Mouse (Mus musculus): ENCODE results near the gene Pex11g. TPM values are rescaled to one million over a fixed set of nuclear protein-coding genes. Genes with fewer than 3 reads are reported as not detected.
A peak's percentile ranks its signal among the peaks of the same experiment; 100 is the strongest.

Pex11g gene
- polyA plus RNA-seq, 1 experiment from 2014 or later, result 3.4 TPM

DNA sequence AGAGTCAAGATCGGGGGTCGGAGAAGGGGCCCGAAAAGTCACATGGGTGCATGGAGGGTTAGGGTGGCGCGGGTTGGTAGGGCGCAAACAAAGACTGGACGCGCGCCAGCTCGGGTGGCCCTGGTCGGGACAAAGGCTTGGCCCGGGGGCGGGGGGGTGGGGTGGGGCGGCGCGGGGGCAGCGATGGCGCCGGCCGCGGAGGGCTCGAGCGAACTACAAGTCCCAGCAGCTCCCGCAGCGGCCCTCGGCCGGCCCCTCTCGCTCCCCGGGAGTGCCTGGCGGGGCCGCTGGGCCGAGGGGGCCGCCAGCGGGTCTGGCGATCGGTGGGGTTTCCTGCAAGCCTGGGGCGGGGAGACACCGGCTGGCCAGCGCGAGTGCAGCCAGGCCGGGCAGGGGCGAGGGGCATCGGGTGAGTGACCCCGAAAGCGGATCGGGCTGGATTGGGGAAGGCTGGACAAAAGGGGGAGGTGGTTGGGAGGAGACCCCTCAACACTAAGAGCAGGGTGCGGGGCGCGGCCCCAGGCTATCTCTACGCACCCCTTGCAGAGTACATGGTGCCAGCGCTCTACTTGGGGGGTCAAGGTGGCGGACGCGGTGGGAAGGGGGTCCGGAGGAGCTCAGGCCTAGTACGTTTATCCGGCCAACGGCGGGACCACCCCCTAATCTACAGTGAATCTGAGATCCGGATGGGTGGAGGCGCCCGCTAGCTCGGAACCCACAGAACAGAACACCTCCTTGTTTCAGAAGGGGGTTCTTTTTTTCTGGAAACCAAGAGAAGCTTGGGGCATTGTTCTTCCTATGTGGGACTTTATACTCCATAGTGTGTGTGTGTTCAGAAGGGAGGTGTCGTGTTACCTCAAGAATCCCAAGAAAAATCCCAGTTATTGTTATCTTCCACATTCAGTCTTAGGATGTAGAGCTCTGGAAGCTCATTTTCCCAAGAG, 25.7 kb upstream of the Pex11g start, which contains the start of gene Zfp358:
TSS of gene Zfp358 (plus strand) at position 238 of the 944 bp plus-strand sequence.
- Histone ChIP-seq H3K27ac (replicated peaks; ENCODE audit: low read depth, low read length) (peak within 1 kb of the TSS; percentile 95), H3K36me3 (ENCODE audit: control insufficient read depth, insufficient read depth, low read length) (peaks cover 35% of the 10 kb centered on the region), H3K9ac (ENCODE audit: low read depth, low read length) (peak within 1 kb of the TSS; percentile 98), H3K9me3 (ENCODE audit: control insufficient read depth, low read length) (peaks cover 12% of the 10 kb centered on the region; the same call in 1 of the 2 replicates), H3K4me2 (ENCODE audit: low read depth, low read length) (peak within 1 kb of the TSS; percentile 84), H3K27me3 (replicated peaks; ENCODE audit: control insufficient read depth, insufficient read depth, low read length) (no peaks in the 10 kb centered on the region), H3K4me1 (ENCODE audit: control insufficient read depth, insufficient read depth, low read length) (peaks cover 4% of the 10 kb centered on the region; the same call in 1 of the 2 replicates), H3K4me3 (ENCODE audit: low read depth, low read length) (peak within 1 kb of the TSS; percentile 97)
- DNase-seq (ENCODE audit: low spot score), result peak; percentile 93
- 1% methylated on average over 31 of the region's 64 CpGs for WGBS
- ATAC-seq (ENCODE audit: low read depth), result peak; percentile 95

DNA sequence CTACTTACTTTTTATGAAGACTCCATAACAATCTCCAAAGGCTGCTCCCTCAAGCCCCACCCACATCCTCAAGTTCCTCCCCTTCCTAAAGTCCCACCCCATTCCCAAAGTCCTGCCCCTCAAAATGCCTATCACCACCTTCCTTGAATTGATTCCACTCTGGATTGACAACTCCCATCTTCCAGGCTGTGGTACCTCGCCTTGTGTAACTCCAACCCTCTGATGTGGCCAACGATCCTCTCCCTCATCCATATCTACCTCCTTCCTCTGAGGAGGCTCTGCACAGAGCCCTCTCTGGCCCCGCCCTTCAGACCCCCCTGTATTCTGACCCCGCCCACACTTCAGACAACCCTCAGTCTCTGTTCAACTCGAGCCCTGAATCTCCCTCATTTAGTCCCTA, 17.7 kb upstream of the Pex11g start:
- H3K27ac ChIP-seq (replicated peaks; ENCODE audit: low read depth, low read length), result no peak overlapping the region
- H3K4me2 ChIP-seq (ENCODE audit: low read depth, low read length), result no peak overlapping the region
- DNase-seq (ENCODE audit: low spot score), result no peak
- no peak overlapping the region for H3K9ac ChIP-seq (ENCODE audit: low read depth, low read length)
- H3K27me3 ChIP-seq (replicated peaks; ENCODE audit: control insufficient read depth, insufficient read depth, low read length), result no peaks in the 10 kb centered on the region
- no peak for ATAC-seq (ENCODE audit: low read depth)
- no peak overlapping the region for H3K4me3 ChIP-seq (ENCODE audit: low read depth, low read length)
- WGBS, result 27% methylated on average over 5 of the region's 5 CpGs
- H3K4me1 ChIP-seq (ENCODE audit: control insufficient read depth, insufficient read depth, low read length), result no peaks in the 10 kb centered on the region
- H3K9me3 ChIP-seq (ENCODE audit: control insufficient read depth, low read length), result no peaks in the 10 kb centered on the region
- no peaks in the 10 kb centered on the region for H3K36me3 ChIP-seq (ENCODE audit: control insufficient read depth, insufficient read depth, low read length)

DNA sequence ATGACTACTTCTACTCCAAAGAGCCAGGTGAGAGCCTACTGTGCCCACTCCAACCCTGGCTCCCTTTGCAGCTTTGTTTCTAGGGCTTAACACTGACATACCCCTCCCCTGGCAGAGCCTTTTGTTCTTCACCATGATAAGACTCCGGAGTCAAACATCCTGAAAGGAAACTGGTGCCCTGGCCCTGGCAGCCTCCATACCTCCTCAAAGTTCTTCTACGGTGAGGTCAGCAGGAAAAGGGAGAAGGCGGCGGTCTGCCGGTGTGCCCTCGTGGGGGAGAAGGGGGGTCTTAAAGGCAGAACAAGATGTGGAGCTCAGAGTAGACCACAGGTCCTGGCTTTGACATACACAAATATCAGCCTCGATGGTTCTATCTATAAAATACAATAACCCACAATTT, 16.1 kb upstream of the Pex11g start:
- DNase-seq (ENCODE audit: low spot score) (no peak), ATAC-seq (ENCODE audit: low read depth) (no peak)
- no peaks in the 10 kb centered on the region for H3K9me3 ChIP-seq (ENCODE audit: control insufficient read depth, low read length)
- H3K27me3 ChIP-seq (replicated peaks; ENCODE audit: control insufficient read depth, insufficient read depth, low read length), result no peaks in the 10 kb centered on the region
- H3K4me3 ChIP-seq (ENCODE audit: low read depth, low read length), result no peak overlapping the region
- H3K27ac ChIP-seq (replicated peaks; ENCODE audit: low read depth, low read length), result no peak overlapping the region
- no peak overlapping the region for H3K9ac ChIP-seq (ENCODE audit: low read depth, low read length)
- H3K4me2 ChIP-seq (ENCODE audit: low read depth, low read length), result no peak overlapping the region
- 83% methylated on average over 7 of the region's 7 CpGs for WGBS
- no peaks in the 10 kb centered on the region for H3K4me1 ChIP-seq (ENCODE audit: control insufficient read depth, insufficient read depth, low read length)
- H3K36me3 ChIP-seq (ENCODE audit: control insufficient read depth, insufficient read depth, low read length), result no peaks in the 10 kb centered on the region

DNA sequence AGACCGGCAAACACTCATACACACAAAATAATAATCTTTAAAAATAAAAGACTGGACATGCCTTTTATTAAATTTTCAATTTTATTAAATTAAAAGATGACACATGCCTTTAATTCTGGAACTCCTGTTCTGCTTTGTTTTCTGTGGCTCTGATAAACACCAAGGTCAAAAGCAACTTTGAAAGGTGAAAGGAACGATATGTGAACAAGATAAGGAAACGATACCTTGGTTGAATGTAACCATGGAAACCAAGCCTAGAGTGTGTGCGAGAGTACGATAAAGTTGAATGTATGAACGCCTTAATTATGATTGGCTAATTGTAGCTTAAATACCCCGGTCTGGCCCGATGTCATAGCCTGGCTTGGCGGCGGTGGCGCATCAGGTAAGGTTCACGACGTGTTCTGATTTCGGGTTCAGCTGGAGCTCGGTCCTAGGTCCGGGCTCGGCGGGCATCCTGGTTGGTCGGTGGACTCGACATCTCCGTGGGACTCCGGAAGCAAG, 14.8 kb upstream of the Pex11g start:
- Histone ChIP-seq H3K9ac (ENCODE audit: low read depth, low read length) (no peak overlapping the region), H3K4me1 (ENCODE audit: control insufficient read depth, insufficient read depth, low read length) (no peaks in the 10 kb centered on the region), H3K9me3 (ENCODE audit: control insufficient read depth, low read length) (no peaks in the 10 kb centered on the region), H3K36me3 (ENCODE audit: control insufficient read depth, insufficient read depth, low read length) (no peaks in the 10 kb centered on the region), H3K27me3 (replicated peaks; ENCODE audit: control insufficient read depth, insufficient read depth, low read length) (no peaks in the 10 kb centered on the region), H3K4me2 (ENCODE audit: low read depth, low read length) (no peak overlapping the region), H3K4me3 (ENCODE audit: low read depth, low read length) (no peak overlapping the region), H3K27ac (replicated peaks; ENCODE audit: low read depth, low read length) (no peak overlapping the region)
- DNase-seq (ENCODE audit: low spot score), result no peak
- no peak for ATAC-seq (ENCODE audit: low read depth)
- 88% methylated on average over 22 of the region's 22 CpGs for WGBS

DNA sequence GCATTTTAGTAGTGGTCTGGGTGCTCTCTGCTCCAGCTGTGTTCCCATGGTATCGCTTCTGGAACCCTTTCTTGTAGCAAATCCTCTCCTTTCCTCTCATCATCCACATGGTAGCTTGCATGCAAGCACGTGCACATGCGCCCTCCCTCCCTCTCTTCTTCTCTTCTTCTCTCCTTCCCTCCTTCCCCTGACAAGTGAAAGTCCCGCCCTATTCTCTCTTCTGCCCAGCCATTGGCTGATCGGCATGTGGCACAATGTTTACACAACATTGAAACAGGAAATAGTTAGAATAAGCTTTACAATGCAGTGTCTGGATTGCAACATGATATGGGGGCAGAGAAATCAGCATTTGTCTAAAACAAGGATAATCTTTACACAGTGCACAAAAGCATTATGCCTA, 14.1 kb upstream of the Pex11g start:
- 53% methylated on average over 5 of the region's 5 CpGs for WGBS
- Histone ChIP-seq H3K9me3 (ENCODE audit: control insufficient read depth, low read length) (no peaks in the 10 kb centered on the region), H3K9ac (ENCODE audit: low read depth, low read length) (no peak overlapping the region), H3K36me3 (ENCODE audit: control insufficient read depth, insufficient read depth, low read length) (no peaks in the 10 kb centered on the region), H3K4me1 (ENCODE audit: control insufficient read depth, insufficient read depth, low read length) (no peaks in the 10 kb centered on the region), H3K4me2 (ENCODE audit: low read depth, low read length) (no peak overlapping the region), H3K27me3 (replicated peaks; ENCODE audit: control insufficient read depth, insufficient read depth, low read length) (no peaks in the 10 kb centered on the region), H3K27ac (replicated peaks; ENCODE audit: low read depth, low read length) (no peak overlapping the region), H3K4me3 (ENCODE audit: low read depth, low read length) (no peak overlapping the region)
- ATAC-seq (ENCODE audit: low read depth) (no peak; the same call in 1 of the 2 replicates), DNase-seq (ENCODE audit: low spot score) (no peak)

DNA sequence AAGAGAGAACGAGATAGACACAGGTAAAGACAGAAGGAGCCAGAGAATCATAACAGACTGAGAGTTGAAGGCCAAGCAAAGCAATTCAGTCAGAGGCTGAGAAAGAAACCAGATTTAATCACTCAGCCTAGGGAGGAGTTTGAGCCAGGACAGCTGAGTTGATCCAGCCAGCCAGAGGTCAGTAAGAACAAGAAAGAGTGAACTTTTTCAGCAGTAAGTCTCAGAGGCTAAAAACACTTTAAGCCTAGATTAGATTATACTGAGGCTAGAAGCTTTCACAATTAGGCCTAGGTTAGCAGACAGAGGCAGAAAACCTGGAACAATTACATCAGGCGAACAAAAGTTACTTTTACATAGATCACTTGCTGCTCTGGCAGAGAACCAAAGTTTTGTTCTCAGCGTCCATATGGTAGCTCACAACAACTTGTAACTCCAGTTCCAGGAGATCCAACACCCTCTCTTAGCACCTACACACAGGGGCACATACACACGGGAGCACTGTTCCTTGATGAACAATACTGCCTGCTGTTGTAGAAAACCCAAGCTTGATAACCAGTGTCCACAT, 12.8 kb upstream of the Pex11g start:
- WGBS, result 60% methylated on average over 4 of the region's 4 CpGs
- Histone ChIP-seq H3K4me2 (ENCODE audit: low read depth, low read length) (no peak overlapping the region), H3K4me3 (ENCODE audit: low read depth, low read length) (no peak overlapping the region), H3K27ac (replicated peaks; ENCODE audit: low read depth, low read length) (no peak overlapping the region), H3K27me3 (replicated peaks; ENCODE audit: control insufficient read depth, insufficient read depth, low read length) (peaks cover 11% of the 10 kb centered on the region), H3K36me3 (ENCODE audit: control insufficient read depth, insufficient read depth, low read length) (no peaks in the 10 kb centered on the region), H3K4me1 (ENCODE audit: control insufficient read depth, insufficient read depth, low read length) (no peaks in the 10 kb centered on the region; the same call in 1 of the 2 replicates), H3K9me3 (ENCODE audit: control insufficient read depth, low read length) (no peaks in the 10 kb centered on the region), H3K9ac (ENCODE audit: low read depth, low read length) (no peak overlapping the region)
- DNase-seq (ENCODE audit: low spot score), result peak; percentile 10
- ATAC-seq (ENCODE audit: low read depth), result no peak

DNA sequence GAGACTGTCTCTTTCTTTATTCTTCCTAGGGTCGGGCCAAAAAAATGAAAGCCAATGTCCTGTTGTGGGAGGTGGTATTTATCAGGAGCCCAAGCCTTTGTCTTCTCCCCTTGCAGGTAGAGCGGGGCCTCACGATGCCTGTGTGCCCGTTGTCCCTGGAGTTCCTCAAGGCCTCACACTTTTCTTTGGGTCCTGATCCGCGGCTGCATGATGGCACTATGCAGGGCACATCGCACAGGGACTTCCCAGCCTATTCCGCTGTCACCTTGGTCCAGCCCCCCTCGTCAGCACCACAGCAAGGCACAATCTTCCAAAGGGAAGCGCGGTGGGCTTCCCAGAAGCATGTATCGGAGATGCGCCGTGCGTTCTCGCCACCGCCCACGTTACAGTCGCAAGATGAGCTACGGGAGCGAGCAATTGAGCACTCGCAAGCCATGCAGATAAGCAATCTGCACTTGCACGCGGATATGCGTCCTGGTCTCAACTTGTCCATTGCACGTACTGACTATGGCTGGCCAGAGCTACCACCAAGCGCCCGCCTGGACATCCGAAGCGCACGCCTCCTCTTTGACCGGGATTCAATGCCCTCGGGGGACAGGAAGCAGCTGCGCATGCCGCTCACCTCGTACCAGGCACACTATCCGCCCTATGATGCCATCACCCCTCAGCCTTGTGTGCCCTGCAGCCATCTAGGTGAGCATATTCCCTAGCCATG, 8.4 kb upstream of the Pex11g start:
- peak overlapping the region; percentile 33 for H3K4me3 ChIP-seq (ENCODE audit: low read depth, low read length)
- peak overlapping the region; percentile 61 for H3K4me2 ChIP-seq (ENCODE audit: low read depth, low read length)
- peak overlapping the region; percentile 46; the same call in 1 of the 2 replicates for H3K9ac ChIP-seq (ENCODE audit: low read depth, low read length)
- H3K27ac ChIP-seq (replicated peaks; ENCODE audit: low read depth, low read length), result no peak overlapping the region
- DNase-seq (ENCODE audit: low spot score) (peak; percentile 35), ATAC-seq (ENCODE audit: low read depth) (peak; percentile 63; the same call in 1 of the 2 replicates)
- H3K9me3 ChIP-seq (ENCODE audit: control insufficient read depth, low read length), result no peaks in the 10 kb centered on the region
- 29% methylated on average over 37 of the region's 37 CpGs for WGBS
- no peaks in the 10 kb centered on the region for H3K36me3 ChIP-seq (ENCODE audit: control insufficient read depth, insufficient read depth, low read length)
- peaks cover 11% of the 10 kb centered on the region for H3K27me3 ChIP-seq (replicated peaks; ENCODE audit: control insufficient read depth, insufficient read depth, low read length)
- H3K4me1 ChIP-seq (ENCODE audit: control insufficient read depth, insufficient read depth, low read length), result no peaks in the 10 kb centered on the region; the same call in 1 of the 2 replicates

DNA sequence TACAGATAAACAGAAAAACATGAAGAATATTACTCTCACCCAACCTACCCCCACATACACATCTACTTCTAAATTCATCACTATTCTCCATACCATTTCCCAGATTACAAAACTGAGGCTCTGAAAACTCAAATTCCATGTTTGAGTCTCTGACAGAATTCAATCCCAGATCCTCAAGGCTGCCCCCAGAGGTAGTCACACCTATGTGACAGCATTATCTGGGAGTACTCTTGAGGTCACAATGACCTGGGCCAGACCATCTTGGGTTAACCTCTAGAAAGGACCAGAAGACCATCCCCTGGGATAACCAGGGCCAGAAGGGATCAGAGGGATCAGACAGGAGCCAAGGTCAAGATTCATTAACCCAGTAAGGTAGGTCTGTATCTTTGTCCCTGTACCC, 3.1 kb upstream of the Pex11g start, which contains the start of gene Tex45:
TSS of gene Tex45 (plus strand) at position 301 of the 400 bp plus-strand sequence.
- Histone ChIP-seq H3K36me3 (ENCODE audit: control insufficient read depth, insufficient read depth, low read length) (no peaks in the 10 kb centered on the region), H3K9ac (ENCODE audit: low read depth, low read length) (no peak within 1 kb of the TSS), H3K27me3 (replicated peaks; ENCODE audit: control insufficient read depth, insufficient read depth, low read length) (peaks cover 3% of the 10 kb centered on the region; the same call in 1 of the 2 replicates), H3K4me1 (ENCODE audit: control insufficient read depth, insufficient read depth, low read length) (peaks cover 7% of the 10 kb centered on the region; the same call in 1 of the 2 replicates), H3K4me2 (ENCODE audit: low read depth, low read length) (no peak within 1 kb of the TSS), H3K27ac (replicated peaks; ENCODE audit: low read depth, low read length) (no peak within 1 kb of the TSS), H3K4me3 (ENCODE audit: low read depth, low read length) (no peak within 1 kb of the TSS), H3K9me3 (ENCODE audit: control insufficient read depth, low read length) (no peaks in the 10 kb centered on the region)
- DNase-seq (ENCODE audit: low spot score), result no peak
- no peak for ATAC-seq (ENCODE audit: low read depth)
